Mouse (Mus musculus) gastrocnemius, postnatal 14 days (tissue): Measurements from ENCODE around the gene Supt4a. TPM values are rescaled to one million over a fixed set of nuclear protein-coding genes. Genes with fewer than 3 reads are reported as not detected.

Experiments
- DNase-seq: peaks from one replicate; pipeline ENCODE4 v3.0.0; 2021; ENCODE audit warnings: mixed read lengths
- intact Hi-C: fragments of 180-260 bp; cut with DNase I; formaldehyde crosslinking; loops from one replicate; pipeline ENCODE4 v1.15.1; 2025; ENCODE audit warnings: low total_unique reads
- total RNA-seq, 2 experiments: library from RNA; stranded (reverse); gene quantifications; 2 replicates each; pipeline ENCODE4 v1.2.3; 2021

Supt4a gene
- total RNA-seq, 2 experiments from 2014 or later = 30.8 to 36.4 TPM

- intact Hi-C loops = no loop called here
- DNase-seq = no peak
Observed at GRCm38 (mm10) chr11:87749192-87750042, 12.1 kb downstream of the Supt4a start.

GRCm38 (mm10) chr11:87750043-87750421 is 12.7 kb downstream of the Supt4a start:
- no peak for DNase-seq
- intact Hi-C loops = no loop called here

GRCm38 (mm10) chr11:87750521-87750920 is 13.2 kb downstream of the Supt4a start:
- DNase-seq = no peak
- intact Hi-C loops = no loop called here

- intact Hi-C loops = no loop called here
- DNase-seq = no peak
Observed at GRCm38 (mm10) chr11:87751031-87751430, 13.7 kb downstream of the Supt4a start.

GRCm38 (mm10) chr11:87751491-87751966 is 14.2 kb downstream of the Supt4a start:
- DNase-seq = no peak

GRCm38 (mm10) chr11:87752307-87752706 is 15.0 kb downstream of the Supt4a start:
- intact Hi-C loops = no loop called here
- no peak for DNase-seq

More at GRCm38 (mm10) chr11:87751491-87751966, 14.2 kb downstream of the Supt4a start:
- intact Hi-C loops = no loop called here

- no peak for DNase-seq
Observed at GRCm38 (mm10) chr11:87753255-87753654, 15.9 kb downstream of the Supt4a start.

GRCm38 (mm10) chr11:87753891-87754501 is 16.6 kb downstream of the Supt4a start:
- intact Hi-C loops = no loop called here
- DNase-seq = no peak

More at GRCm38 (mm10) chr11:87753255-87753654, 15.9 kb downstream of the Supt4a start:
- intact Hi-C loops = no loop called here

GRCm38 (mm10) chr11:87754603-87755002 is 17.3 kb downstream of the Supt4a start:
- intact Hi-C loops = no loop called here
- no peak for DNase-seq

- intact Hi-C loops = no loop called here
Observed at GRCm38 (mm10) chr11:87755360-87756017, 18.1 kb downstream of the Supt4a start.

GRCm38 (mm10) chr11:87756251-87756820 is 19.0 kb downstream of the Supt4a start:
- no peak for DNase-seq
- intact Hi-C loops = no loop called here

More at GRCm38 (mm10) chr11:87755360-87756017, 18.1 kb downstream of the Supt4a start:
- peak; percentile 39 for DNase-seq

- intact Hi-C loops = no loop called here
- DNase-seq = no peak
Observed at GRCm38 (mm10) chr11:87757001-87757954, 19.9 kb downstream of the Supt4a start.

- intact Hi-C loops = no loop called here
- no peak for DNase-seq
Observed at GRCm38 (mm10) chr11:87758161-87758911, 21.0 kb downstream of the Supt4a start.

GRCm38 (mm10) chr11:87758957-87759608 is 21.7 kb downstream of the Supt4a start:
- intact Hi-C loops = no loop called here
- no peak for DNase-seq

GRCm38 (mm10) chr11:87759609-87760005 is 22.3 kb downstream of the Supt4a start:
- DNase-seq = no peak
- intact Hi-C loops = no loop called here

- no peak for DNase-seq
- intact Hi-C loops = no loop called here
Observed at GRCm38 (mm10) chr11:87760301-87761081, 23.1 kb downstream of the Supt4a start, which contains the start of gene Tspoap1. Gene Tspoap1, plus strand, starts transcription at chr11:87760541.
